Mouse (Mus musculus): ENCODE data around the gene Mn1. TPM values are rescaled to one million over a fixed set of nuclear protein-coding genes. Genes with fewer than 3 reads are reported as not detected.

Gene Mn1
- 7.2 and 8.2 TPM in 2 replicates for polyA plus RNA-seq (2015; fragmentation: Nextera tagmentation; extraction: Ambion mirVana)

GRCm38 (mm10) chr5:111416591-111417374 lies at the start of gene Mn1:
Mn1 (plus strand) TSS chr5:111417362.
- H3K27ac ChIP-seq (replicated peaks): peak within 1 kb of the TSS; percentile 88
- H3K4me2 ChIP-seq: peak within 1 kb of the TSS; percentile 94
- H3K4me1 ChIP-seq: peaks cover 58% of the 10 kb centered on the region
- peak within 1 kb of the TSS; percentile 97 for H3K9ac ChIP-seq
- H3K4me3 ChIP-seq: peak within 1 kb of the TSS; percentile 92
- H3K36me3 ChIP-seq: peaks cover 27% of the 10 kb centered on the region
- ATAC-seq (ENCODE audit: extremely low read depth, insufficient number of reproducible peaks, low FRiP score, low TSS enrichment): peak; percentile 85
- WGBS: under 1% methylated on average over 87 of the region's 88 CpGs
- no peaks in the 10 kb centered on the region for H3K9me3 ChIP-seq
- H3K27me3 ChIP-seq (replicated peaks): peaks cover 62% of the 10 kb centered on the region

DNA sequence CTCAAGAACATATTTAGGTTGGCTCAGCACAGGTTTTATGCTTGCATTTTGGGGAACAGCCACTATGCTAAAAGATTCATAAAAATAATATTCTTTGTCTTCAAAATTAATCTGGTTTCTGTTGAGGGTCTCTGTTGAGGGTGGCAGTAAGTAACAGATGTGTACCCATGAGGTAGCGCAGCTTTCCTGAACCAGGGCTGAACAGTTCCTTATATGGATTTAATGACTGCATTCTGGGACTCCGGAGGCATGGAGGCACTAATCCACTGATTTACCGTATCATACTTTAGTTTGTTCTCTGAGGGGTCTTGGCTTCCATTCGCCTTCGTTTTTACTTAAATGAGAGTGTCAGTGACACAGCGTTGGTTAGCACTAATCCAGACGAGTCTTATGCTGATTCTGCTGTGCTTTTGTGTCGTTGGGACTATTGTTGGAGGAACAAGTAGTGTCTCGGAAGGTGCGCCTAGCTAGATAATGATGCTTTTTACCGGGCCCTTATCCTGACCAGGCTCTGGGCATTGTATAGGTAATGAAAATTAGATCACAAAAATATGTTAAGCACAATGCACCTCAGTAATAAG lies 49.1 kb upstream of the Mn1 start:
- H3K36me3 ChIP-seq: peaks cover 77% of the 10 kb centered on the region
- no peak overlapping the region for H3K27ac ChIP-seq (replicated peaks)
- no peaks in the 10 kb centered on the region for H3K27me3 ChIP-seq (replicated peaks)
- WGBS: 90% methylated on average over 11 of the region's 11 CpGs
- no peaks in the 10 kb centered on the region for H3K4me1 ChIP-seq
- H3K9me3 ChIP-seq: no peaks in the 10 kb centered on the region
- ATAC-seq (ENCODE audit: extremely low read depth, insufficient number of reproducible peaks, low FRiP score, low TSS enrichment): no peak
- H3K9ac ChIP-seq: no peak overlapping the region
- H3K4me2 ChIP-seq: no peak overlapping the region
- no peak overlapping the region for H3K4me3 ChIP-seq

- no peak overlapping the region for H3K4me2 ChIP-seq
- no peaks in the 10 kb centered on the region for H3K9me3 ChIP-seq
- WGBS: 92% methylated on average over 5 of the region's 5 CpGs
- H3K36me3 ChIP-seq: peaks cover 78% of the 10 kb centered on the region
- H3K9ac ChIP-seq: no peak overlapping the region
- no peak overlapping the region for H3K27ac ChIP-seq (replicated peaks)
- no peaks in the 10 kb centered on the region for H3K4me1 ChIP-seq
- no peak overlapping the region for H3K4me3 ChIP-seq
- H3K27me3 ChIP-seq (replicated peaks): no peaks in the 10 kb centered on the region
- no peak for ATAC-seq (ENCODE audit: extremely low read depth, insufficient number of reproducible peaks, low FRiP score, low TSS enrichment)
Measured at GRCm38 (mm10) chr5:111368576-111368975, 48.6 kb upstream of the Mn1 start.

- Histone ChIP-seq H3K27ac (replicated peaks) (no peak overlapping the region), H3K9me3 (no peaks in the 10 kb centered on the region), H3K36me3 (peaks cover 96% of the 10 kb centered on the region), H3K27me3 (replicated peaks) (no peaks in the 10 kb centered on the region), H3K4me3 (no peak overlapping the region), H3K4me1 (no peaks in the 10 kb centered on the region), H3K4me2 (no peak overlapping the region), H3K9ac (no peak overlapping the region)
- 90% methylated on average over 4 of the region's 4 CpGs for WGBS
- no peak for ATAC-seq (ENCODE audit: extremely low read depth, insufficient number of reproducible peaks, low FRiP score, low TSS enrichment)
Measured at GRCm38 (mm10) chr5:111375616-111376015, 41.5 kb upstream of the Mn1 start.

GRCm38 (mm10) chr5:111376276-111377020 lies 40.7 kb upstream of the Mn1 start:
- H3K4me1 ChIP-seq: no peaks in the 10 kb centered on the region
- H3K36me3 ChIP-seq: peaks cover 96% of the 10 kb centered on the region
- no peak for ATAC-seq (ENCODE audit: extremely low read depth, insufficient number of reproducible peaks, low FRiP score, low TSS enrichment)
- no peak overlapping the region for H3K4me3 ChIP-seq
- no peaks in the 10 kb centered on the region for H3K9me3 ChIP-seq
- no peaks in the 10 kb centered on the region for H3K27me3 ChIP-seq (replicated peaks)
- H3K9ac ChIP-seq: no peak overlapping the region
- no peak overlapping the region for H3K4me2 ChIP-seq
- WGBS: 90% methylated on average over 24 of the region's 24 CpGs
- H3K27ac ChIP-seq (replicated peaks): no peak overlapping the region

DNA sequence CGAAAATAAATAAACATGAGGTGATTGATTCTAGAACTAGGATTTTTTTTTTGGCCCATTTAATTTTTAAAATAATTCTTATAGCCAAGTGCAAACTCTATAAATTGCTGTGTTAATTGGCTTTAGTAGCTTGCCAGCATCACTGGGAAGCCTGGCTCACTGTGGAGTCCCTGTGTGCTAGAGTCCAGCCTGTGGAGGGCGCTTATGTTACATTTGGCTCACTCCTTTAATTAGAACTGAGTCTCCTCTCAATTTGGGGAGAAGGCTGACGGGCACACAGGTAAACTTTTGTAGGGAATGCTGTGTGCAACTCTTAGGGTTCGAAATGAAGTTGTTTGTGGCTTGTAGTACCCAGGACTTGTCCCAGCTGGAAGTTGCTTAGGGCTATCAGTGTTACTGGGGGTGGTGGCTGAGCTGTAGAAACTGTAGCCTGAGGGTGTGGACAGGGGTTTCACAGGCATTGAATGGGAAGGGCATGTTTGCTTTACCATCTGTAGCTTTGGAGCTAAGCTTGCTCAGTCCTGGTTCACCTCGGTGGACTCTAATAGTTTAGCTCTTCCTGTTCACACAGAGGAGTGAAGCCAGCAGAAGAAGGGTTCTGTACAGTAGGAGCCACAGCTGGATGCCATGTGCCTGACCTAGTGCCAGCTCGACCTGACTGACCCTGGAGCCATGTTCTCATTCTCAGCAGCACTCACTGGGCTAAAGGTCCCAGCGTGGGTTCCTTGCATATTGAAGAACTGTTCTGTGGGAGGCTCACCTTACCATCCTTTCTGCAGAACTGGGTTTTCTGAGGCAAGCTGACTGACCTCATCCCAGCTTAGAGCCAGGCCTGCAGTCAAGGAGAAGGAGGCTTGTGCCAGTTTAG lies 38.8 kb upstream of the Mn1 start:
- Histone ChIP-seq H3K27me3 (replicated peaks) (no peaks in the 10 kb centered on the region), H3K4me2 (no peak overlapping the region), H3K27ac (replicated peaks) (no peak overlapping the region), H3K9me3 (no peaks in the 10 kb centered on the region), H3K4me1 (no peaks in the 10 kb centered on the region), H3K36me3 (peaks cover 93% of the 10 kb centered on the region), H3K4me3 (no peak overlapping the region), H3K9ac (no peak overlapping the region)
- ATAC-seq (ENCODE audit: extremely low read depth, insufficient number of reproducible peaks, low FRiP score, low TSS enrichment): no peak
- 73% methylated on average over 7 of the region's 7 CpGs for WGBS

- no peak overlapping the region for H3K4me3 ChIP-seq
- H3K9me3 ChIP-seq: no peaks in the 10 kb centered on the region
- no peak overlapping the region for H3K9ac ChIP-seq
- no peak overlapping the region for H3K27ac ChIP-seq (replicated peaks)
- no peak overlapping the region for H3K4me2 ChIP-seq
- H3K36me3 ChIP-seq: peaks cover 97% of the 10 kb centered on the region
- no peak for ATAC-seq (ENCODE audit: extremely low read depth, insufficient number of reproducible peaks, low FRiP score, low TSS enrichment)
- WGBS: 81% methylated on average over 5 of the region's 5 CpGs
- no peaks in the 10 kb centered on the region for H3K27me3 ChIP-seq (replicated peaks)
- H3K4me1 ChIP-seq: no peaks in the 10 kb centered on the region
Measured at GRCm38 (mm10) chr5:111383335-111383734, 33.8 kb upstream of the Mn1 start.

GRCm38 (mm10) chr5:111390911-111391310 lies 26.3 kb upstream of the Mn1 start:
- H3K27ac ChIP-seq (replicated peaks): no peak overlapping the region
- no peak overlapping the region for H3K4me3 ChIP-seq
- H3K9ac ChIP-seq: no peak overlapping the region
- no peaks in the 10 kb centered on the region for H3K9me3 ChIP-seq
- no peaks in the 10 kb centered on the region for H3K27me3 ChIP-seq (replicated peaks)
- H3K4me1 ChIP-seq: peaks cover 51% of the 10 kb centered on the region
- 54% methylated on average over 10 of the region's 10 CpGs for WGBS
- H3K4me2 ChIP-seq: no peak overlapping the region
- ATAC-seq (ENCODE audit: extremely low read depth, insufficient number of reproducible peaks, low FRiP score, low TSS enrichment): no peak
- peaks cover 38% of the 10 kb centered on the region for H3K36me3 ChIP-seq

- H3K27ac ChIP-seq (replicated peaks): no peak overlapping the region
- no peak overlapping the region for H3K4me2 ChIP-seq
- H3K9me3 ChIP-seq: no peaks in the 10 kb centered on the region
- peaks cover 32% of the 10 kb centered on the region for H3K36me3 ChIP-seq
- H3K4me1 ChIP-seq: peaks cover 56% of the 10 kb centered on the region
- no peak overlapping the region for H3K9ac ChIP-seq
- ATAC-seq (ENCODE audit: extremely low read depth, insufficient number of reproducible peaks, low FRiP score, low TSS enrichment): no peak
- H3K4me3 ChIP-seq: no peak overlapping the region
- 83% methylated on average over 6 of the region's 6 CpGs for WGBS
- no peaks in the 10 kb centered on the region; the same call in 1 of the 2 replicates for H3K27me3 ChIP-seq (replicated peaks)
Measured at GRCm38 (mm10) chr5:111391485-111391884, 25.7 kb upstream of the Mn1 start.

GRCm38 (mm10) chr5:111393346-111394197 lies 23.6 kb upstream of the Mn1 start:
- Histone ChIP-seq H3K4me3 (peak overlapping the region; percentile 31), H3K27ac (replicated peaks) (peak overlapping the region; percentile 13)

More at GRCm38 (mm10) chr5:111393346-111394197, 23.6 kb upstream of the Mn1 start:
- Histone ChIP-seq H3K4me2 (peak overlapping the region; percentile 66), H3K9me3 (no peaks in the 10 kb centered on the region), H3K4me1 (peaks cover 56% of the 10 kb centered on the region), H3K36me3 (peaks cover 12% of the 10 kb centered on the region), H3K9ac (0 out of 2 replicates have a peak overlapping the region, but pooled peaks have one; percentile 15), H3K27me3 (replicated peaks) (peaks cover 15% of the 10 kb centered on the region)
- ATAC-seq (ENCODE audit: extremely low read depth, insufficient number of reproducible peaks, low FRiP score, low TSS enrichment): no peak
- WGBS: 22% methylated on average over 17 of the region's 17 CpGs

Measured in heart, embryonic 13.5 days (tissue).